Mouse (Mus musculus): ENCODE results near the gene Gcsh.

Gcsh gene

DNA sequence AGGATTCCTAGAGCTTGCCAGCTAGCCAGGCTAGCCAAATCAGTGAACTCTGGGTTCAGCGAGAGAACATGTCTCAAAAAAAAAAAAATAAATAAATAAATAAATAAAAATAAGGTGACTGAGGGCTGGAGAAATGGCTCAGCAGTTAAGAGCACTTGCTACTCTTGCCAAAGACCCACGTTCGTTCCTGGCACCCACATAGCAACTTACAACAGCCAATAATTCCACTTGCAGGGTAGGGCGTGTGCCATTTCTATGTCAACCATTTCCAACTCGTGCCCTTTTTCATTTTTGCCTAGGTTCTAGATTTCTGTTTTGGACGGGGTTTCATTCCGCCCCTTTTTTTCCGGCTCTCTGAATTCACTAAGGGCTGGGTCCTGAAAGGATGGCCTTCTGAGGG lies 15.3 kb downstream of the Gcsh start:
- no peak for DNase-seq (ENCODE audit: low read depth)

DNA sequence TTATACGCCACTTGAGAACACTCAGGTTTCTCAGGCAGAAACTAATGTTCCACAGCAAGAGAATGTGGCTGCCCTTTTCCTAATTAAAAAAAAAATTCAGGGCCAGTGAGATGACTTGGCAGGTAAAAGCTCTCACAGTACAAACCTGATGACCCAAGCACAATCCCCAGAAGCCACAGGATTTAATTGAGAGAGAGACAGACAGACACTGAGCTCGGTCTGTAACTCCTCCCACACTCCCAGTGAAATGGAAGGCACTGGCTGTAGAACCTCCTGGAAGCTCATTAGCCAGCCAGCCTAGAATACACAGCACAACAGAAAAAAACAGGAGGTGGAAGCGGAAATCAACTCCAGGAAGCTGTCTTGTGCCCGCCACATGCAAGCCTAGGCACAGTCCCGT lies 17.7 kb downstream of the Gcsh start:
- no peak for DNase-seq (ENCODE audit: low read depth)

DNA sequence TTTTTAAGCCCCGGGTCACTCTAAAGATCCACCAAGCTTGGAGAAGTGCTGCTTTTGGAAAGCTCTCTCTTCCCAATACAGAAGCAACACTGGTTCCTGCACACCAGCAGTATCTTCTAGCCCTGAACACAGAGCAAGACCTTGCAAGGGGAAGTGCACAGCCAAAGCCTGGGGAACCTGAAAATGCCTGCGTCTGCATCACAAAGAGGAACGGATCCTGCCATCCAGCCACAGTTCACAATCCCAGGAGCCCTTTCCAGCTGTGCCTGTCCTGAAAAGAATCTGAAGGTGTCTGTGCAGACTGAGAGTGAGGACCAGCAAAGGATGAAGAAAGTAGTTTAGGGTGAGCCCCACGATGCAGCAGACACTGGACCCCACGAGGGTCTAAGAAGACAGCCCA lies 18.3 kb downstream of the Gcsh start:
- DNase-seq (ENCODE audit: low read depth) = no peak

DNA sequence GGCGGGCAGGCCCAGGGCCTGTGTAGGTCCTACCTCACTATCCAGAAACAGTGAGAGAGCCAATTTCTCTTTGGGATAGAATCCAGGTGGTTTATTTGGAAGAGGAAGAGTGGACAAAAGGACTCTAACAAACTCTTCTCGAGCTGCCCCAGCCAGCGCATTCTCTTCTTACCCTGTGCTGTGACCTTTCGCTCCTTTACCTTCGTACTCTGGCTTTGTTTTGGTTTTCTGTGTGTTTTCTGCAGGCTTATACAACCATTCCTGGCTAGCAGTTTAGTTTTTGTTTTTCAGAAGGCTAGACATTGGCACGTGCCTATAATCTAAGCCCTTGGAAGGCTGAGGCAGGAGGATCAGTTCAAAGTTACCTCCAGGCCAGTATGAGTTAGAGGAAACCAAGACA lies 23.8 kb downstream of the Gcsh start:
- no peak for DNase-seq (ENCODE audit: low read depth)

DNA sequence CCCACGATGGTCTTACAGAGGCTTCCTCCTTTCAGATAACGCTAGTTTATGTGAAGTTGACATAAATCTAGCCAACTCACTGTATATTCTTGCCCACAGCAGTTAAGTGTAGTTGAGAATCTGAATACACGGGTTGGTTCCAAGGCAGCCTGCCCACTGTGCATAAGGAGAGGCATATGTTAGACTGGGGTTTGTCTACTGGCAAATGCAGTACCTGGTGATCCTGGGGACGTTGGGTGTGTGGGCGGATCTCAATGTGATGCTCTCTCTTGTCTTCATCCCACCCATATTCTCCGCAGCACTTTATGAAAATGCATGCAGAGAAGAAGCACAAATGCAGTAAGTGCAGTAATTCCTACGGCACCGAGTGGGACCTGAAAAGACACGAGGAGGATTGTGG lies 38.9 kb downstream of the Gcsh start:
- DNase-seq (ENCODE audit: low read depth) = no peak

DNA sequence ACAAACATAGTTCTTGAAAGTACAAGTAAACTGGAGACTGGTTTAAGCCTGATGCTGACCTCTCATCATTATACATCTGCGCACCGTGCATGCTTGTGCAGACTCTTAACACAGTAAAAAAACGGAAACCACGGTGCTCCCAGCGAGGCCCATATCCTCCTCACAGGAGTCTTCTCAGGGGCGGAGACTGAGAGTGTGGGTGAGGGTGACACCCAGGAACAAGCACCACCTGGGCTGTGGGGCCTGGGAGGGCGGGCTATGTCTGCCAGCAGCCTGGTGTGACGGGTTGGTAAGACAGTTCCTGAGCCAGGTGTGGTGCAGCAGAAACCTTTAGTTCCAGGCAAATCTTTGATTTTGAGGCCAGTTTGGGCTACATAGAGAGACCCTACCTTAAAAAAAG lies 40.9 kb downstream of the Gcsh start:
- no peak for DNase-seq (ENCODE audit: low read depth)

DNA sequence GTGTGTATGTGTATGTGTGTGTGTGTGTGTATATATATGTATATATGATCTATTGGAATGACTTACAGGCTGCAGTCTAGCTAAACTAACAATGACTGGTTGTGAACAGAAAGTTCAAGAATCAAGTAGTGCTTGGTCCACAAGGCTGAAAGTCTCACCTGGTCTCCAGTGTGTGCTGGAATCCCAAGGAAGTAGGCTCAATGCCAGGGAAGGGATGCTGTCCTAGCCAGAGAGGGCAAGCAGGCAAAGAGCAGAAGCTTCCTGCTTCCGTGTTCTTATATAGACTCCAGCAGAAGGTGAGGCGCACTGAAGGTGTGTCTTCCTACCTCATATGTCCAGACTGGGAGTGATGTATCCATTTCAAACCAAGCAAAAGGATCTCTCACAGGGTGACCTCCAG lies 41.6 kb downstream of the Gcsh start:
- DNase-seq (ENCODE audit: low read depth) = no peak

DNA sequence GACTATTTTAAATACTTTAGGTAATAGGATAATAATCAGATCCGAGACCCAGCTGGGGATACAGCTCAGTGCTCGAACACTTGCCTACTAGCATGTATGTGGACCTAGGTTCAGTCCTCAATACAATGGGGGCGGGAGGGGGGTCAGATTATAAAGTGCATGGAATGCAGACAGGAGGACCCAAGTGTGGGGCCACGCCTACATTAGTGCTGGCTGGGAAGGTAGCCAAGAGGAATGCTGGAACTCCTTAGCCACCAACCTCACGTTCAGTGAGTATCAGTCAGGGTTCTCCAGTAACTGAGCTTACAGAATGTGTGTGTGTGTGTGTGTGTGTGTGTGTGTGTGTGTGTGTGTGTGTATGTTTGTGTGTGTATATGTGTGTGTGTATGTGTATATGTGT lies 42.0 kb downstream of the Gcsh start:
- no peak for DNase-seq (ENCODE audit: low read depth)

DNA sequence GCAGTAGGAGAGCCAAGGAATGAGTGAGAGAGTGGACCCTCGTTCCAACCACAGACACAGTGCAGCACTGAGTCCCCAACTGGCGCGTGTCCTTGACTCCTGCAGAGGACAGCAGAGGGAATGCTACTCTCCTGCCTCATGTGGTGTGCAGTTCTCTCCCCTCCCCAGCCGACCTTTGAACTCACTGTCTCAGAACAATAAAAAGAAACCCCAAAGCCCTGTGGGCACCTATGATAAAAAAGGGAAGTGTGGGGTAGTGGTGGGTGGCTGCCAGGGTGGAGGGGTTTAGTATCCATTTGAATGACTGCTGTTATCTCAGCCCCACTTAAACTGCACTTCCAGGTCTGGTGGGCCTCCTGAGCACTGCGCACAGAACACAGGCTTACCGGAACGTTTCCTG lies 45.7 kb downstream of the Gcsh start:
- no peak for DNase-seq (ENCODE audit: low read depth)

DNA sequence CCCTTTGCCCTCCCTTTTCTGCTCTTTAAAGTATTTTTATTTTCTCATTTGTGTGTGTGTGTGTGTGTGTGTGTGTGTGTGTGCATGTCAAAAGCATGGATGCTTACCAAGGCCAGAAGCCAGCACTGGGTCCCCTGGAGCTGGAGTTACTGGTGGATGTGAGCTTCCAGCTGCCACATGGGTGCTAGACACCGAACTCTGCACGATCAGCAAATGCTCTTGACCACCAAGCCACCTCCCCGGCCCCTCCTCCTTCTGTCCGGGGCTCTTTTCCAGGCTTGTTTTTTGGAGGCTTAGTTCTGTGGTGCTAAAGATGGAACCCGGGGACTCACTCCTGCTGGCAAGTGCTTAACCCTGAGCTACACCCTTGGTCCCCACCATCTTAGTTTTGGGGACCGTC lies 46.5 kb downstream of the Gcsh start:
- no peak for DNase-seq (ENCODE audit: low read depth)

DNA sequence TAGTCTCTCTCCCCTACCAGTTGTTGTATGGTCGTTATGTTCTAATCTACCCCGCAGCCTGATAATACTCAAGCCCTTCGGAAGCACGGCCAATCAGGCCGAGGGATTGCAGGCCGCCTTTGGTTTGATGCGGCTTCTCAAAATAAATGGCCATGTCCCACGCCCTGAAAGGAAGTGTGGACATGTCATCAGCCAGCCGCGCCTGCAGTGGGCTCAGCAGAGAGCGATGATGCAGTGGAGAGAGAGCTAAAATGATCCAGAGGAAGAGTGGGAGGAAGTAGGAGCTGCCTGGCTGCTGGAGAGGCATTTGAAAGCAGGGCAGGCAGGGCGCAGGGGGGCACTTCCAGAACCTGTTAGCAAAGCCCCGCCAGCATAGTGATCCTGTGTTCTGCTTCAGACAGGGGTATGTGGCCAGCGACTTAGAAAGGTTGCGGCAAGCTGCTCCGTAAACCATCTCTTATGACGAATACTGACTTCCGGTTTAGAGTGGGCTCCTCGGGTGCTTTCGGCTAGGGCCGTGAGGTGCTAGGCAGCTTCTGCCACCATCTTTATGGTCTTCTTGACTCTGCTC lies 47.0 kb downstream of the Gcsh start:
- DNase-seq (ENCODE audit: low read depth) = no peak

DNA sequence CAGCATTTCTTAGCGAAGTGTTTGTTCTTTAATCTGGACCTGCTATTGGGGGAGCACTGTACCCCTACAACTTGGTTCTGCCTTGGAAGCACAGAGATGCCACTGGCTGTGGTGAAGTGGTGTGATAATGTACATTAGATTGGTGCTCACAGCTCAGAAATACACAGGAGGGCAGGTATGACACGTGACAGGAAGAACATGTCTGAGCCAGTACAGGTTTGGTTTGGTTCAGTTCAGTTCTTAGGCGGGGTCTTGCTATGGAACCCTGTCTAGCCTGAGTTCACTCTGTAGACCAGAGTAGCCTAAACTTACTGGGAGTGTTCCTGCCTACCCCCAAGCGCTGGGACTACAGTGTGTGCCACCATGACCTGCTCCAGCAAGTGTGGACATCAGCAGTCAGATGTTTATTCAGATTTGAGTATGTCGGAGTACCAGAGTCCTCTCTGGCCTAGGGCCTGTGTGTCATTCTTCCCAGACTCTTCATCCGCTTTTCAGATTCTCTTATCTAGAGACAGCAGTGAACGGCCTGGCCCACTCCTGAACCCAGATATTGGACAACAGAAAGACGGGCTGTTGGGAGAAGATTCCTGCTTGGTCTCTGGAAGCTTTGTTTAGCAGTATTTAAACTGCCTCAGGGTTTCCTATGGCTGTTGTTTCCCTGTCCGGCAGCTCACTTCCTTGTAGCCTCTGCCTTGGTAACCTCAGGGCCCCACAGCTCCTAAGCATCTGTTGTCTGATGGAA lies 48.0 kb downstream of the Gcsh start:
- DNase-seq (ENCODE audit: low read depth) = no peak

DNA sequence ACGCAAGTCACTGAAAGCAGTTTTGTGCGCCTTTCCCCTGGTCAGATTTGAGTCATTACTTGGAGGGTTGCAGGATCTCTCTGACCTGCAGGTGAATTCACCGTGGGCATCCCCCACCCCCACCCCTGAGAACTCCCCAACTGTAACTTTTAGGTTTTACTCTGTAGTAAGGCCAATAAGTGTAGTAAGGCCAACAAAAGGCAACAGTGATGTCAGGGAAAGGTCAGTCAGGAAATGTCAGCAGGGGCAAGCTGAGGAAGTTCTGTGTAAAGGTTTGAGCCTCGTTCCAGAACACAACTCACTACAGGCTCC lies 49.0 kb downstream of the Gcsh start:
- no peak for DNase-seq (ENCODE audit: low read depth)

DNA sequence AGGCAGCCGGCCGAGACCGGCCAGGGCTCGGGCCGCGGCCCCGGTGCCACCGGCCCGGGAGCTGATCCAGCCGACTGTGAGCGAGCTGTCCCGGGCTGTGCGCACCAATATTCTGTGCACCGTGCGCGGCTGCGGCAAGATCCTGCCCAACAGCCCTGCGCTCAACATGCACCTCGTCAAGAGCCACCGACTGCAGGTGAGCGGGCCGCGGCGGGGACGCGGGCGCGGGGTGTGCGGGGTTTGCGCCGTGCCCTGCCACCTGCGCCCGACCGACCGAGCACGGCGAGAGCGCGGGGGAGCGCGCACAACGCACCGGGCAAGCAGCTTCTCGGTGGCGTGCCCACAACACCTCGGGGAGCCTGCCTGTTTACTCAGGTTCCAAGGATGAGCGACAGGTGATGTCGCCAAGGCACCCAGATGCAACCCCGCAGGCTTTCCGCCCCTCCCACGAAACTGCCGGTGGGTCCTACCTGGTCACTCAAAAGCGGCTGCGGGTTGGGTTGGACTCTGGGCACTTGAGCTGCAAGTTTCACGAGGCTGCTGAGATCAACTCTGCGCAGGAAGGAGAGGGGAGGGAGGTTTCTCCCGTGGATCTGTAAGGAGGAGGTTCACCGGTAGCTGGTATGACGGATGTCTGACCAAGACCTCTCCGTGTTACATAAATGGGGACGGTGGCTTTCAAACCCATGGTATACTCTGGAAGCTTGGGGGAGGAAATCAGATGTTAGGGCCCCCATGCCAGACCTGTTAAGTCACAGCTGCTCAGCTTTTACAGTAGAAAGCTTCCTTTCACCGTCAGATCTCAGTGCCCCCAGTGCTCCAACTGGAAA lies 49.6 kb downstream of the Gcsh start:
- DNase-seq (ENCODE audit: low read depth) = no peak

DNA sequence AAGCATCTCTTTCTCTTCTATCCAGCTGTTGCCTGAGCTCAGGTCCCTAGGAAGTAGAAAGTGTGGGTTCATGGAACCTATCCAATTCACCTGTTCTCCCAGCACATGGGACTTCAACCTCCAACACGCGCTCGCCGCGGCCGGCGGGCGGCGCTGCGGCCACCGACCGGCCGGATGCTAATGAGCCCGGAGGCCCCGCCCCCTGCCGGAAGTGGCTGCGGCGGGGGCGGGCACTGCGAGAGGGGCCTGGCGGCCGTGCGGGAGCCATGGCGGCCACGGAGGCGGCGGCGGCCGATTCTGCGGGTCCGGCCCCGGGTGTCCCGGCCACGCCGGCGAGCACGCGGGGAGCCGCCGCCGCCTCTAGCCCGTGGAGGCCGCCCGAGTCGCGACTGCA lies 50.2 kb downstream of the Gcsh start, which contains the start of gene Atmin:
TSS of gene Atmin (plus strand) at position 233 of the 394 bp plus-strand sequence.
- peak; percentile 72 for DNase-seq (ENCODE audit: low read depth)

DNA sequence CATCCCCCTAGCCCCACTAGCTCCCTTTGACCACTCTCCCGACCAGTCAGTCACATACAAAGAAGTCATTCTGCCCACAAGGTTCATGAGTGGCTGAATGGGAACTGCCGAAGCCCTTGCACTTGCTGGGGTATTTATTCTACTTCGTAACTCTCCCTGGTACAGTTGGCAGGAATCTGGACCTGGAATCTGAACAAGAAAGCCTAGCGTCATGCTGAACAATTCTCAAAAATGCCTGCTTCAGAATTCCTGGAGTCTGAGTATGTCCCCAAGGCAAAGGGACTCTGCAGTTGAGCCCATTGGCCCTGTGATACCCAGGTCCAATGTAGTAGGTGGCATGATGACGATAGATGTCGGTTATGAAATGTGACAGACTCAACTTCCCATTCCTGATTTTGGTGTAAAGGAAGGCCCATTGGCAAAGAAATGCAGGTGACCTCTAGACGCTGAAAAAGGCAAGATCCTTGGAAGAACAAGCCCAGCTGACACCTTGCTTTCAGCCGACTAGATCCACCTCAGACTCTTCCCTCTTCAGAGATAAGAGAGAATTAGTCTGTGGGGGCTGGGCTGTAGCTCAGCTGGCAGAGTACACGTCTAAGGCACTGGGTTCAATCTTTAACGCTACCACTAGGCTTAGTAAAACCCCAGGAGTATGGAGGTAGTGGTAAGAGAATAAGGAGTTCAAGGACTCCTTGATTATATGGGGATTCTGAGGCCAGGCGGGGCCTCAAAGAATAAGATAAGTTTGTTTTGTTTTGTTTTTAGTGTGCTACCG lies 50.9 kb downstream of the Gcsh start:
- DNase-seq (ENCODE audit: low read depth) = no peak

DNA sequence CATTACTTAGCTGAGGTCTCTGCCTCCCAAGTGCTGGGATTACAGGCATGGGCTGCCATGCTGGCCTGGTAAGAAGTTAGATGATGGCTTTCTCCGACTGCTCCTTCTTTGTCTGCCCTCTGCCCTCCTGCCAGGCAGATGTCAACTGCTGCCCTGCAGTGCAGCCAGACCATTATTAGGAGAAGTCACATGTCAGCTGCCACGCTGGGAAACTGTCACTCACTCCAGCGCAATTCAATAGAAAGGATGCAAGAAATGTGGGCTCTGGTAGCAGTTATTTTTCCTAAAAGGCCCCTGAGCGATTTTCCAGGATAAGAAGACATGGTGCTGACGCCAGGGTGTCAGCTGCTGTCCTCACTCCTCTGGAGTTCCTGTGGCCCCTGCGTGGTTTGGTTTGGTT lies 57.8 kb downstream of the Gcsh start:
- no peak for DNase-seq (ENCODE audit: low read depth)

DNA sequence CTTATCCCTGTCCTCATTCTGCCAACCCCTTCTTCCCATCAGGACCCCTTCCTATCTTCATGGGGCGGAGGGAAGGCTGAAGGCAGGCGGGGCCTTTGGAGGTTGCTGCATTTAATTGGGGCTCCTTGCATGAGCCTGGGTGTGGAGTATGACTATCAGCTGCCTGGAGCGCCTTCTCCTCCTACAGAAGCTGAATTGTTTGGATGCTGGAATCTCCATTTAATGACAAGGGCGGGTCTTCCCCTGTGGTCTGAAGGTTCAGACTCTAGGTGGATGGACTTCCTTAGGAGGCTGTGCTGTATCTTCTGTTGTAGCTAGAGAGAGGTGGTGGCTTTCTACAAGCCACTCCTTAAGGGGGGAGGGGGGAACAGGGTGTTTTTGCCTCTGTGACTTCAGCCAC lies 58.4 kb downstream of the Gcsh start:
- no peak for DNase-seq (ENCODE audit: low read depth)
